Mouse (Mus musculus): ENCODE measurements around the gene Ireb2. TPM values are rescaled to one million over a fixed set of nuclear protein-coding genes. Genes with fewer than 3 reads are reported as not detected.
A peak's percentile ranks its signal among the peaks of the same experiment; 100 is the strongest.

The Ireb2 gene
- total and polyA plus RNA-seq, 2 experiments from 2014 or later = 18.5 to 38.5 TPM

DNA sequence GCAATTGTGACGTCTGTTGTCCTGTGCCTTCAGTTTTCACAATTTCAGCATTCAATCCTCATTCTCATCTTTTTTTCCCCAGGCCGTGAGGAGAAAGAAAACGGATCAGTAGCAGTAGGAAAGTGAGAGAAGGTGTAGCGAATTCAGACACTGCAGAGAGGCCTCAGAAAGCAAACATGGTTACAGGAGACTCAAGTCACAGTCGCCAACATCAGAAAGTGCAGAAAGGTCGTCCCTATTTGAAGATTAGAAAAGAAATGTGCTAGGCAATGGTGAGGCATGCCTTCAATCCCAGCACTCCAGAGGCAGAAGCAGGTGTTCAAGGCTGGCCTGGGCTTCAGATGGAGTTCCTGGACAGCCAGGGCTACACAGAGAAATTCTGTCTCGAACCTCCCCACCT, 52.0 kb downstream of the Ireb2 start:
- DNase-seq (ENCODE audit: low spot score) (no peak), ATAC-seq (ENCODE audit: low FRiP score) (no peak)
- no peak for TF ChIP-seq CTCF (IDR thresholded peaks at IDR 0.05)
- no peak overlapping the region for H3K4me3 ChIP-seq (ENCODE audit: low read depth, low read length)
- H3K27ac ChIP-seq (ENCODE audit: low read depth, low read length) = no peak overlapping the region
- H3K4me1 ChIP-seq (ENCODE audit: insufficient read depth, low read length) = no peaks in the 10 kb centered on the region
- H3K4me2 ChIP-seq (ENCODE audit: low read depth, low read length, poor library complexity, severe bottlenecking) = no peak overlapping the region
- no peaks in the 10 kb centered on the region; the same call in 1 of the 2 replicates for H3K36me3 ChIP-seq (ENCODE audit: insufficient read depth, low read length)
- no peaks in the 10 kb centered on the region for H3K9me3 ChIP-seq (ENCODE audit: low read length)
- H3K27me3 ChIP-seq (ENCODE audit: insufficient read depth, low read length) = no peaks in the 10 kb centered on the region
- H3K9ac ChIP-seq (replicated peaks; ENCODE audit: low read length, poor library complexity, severe bottlenecking) = no peak overlapping the region
- 65% methylated on average over 7 of the region's 7 CpGs for WGBS

DNA sequence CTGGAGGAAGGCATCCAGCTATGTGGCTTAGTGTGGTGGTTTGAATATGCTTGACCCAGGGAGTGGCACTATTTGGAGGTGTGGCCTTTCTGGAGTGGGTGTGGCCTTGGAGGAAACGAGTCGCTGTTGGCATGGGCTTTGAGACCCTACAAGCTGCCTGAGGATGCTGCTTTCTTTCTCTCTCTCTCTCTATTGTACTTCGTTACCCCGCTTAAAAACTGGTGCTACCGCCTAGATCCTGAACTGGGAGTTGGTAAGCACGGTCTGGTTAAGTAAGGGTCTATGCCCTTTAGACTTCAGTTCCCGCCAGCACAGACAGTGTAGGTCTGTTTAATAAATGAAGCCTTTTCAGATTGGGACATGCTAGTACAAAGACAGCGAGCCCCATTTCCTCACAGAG, 52.8 kb downstream of the Ireb2 start:
- no peak for TF ChIP-seq CTCF (IDR thresholded peaks at IDR 0.05)
- DNase-seq (ENCODE audit: low spot score) = no peak
- no peaks in the 10 kb centered on the region for H3K27me3 ChIP-seq (ENCODE audit: insufficient read depth, low read length)
- H3K27ac ChIP-seq (ENCODE audit: low read depth, low read length) = no peak overlapping the region
- whole genome bisulfite sequencing = 74% methylated on average over 8 of the region's 8 CpGs
- peak; percentile 6; the same call in 1 of the 2 replicates for ATAC-seq (ENCODE audit: low FRiP score)
- no peak overlapping the region for H3K9ac ChIP-seq (replicated peaks; ENCODE audit: low read length, poor library complexity, severe bottlenecking)
- H3K4me1 ChIP-seq (ENCODE audit: insufficient read depth, low read length) = no peaks in the 10 kb centered on the region
- H3K9me3 ChIP-seq (ENCODE audit: low read length) = no peaks in the 10 kb centered on the region
- no peaks in the 10 kb centered on the region; the same call in 1 of the 2 replicates for H3K36me3 ChIP-seq (ENCODE audit: insufficient read depth, low read length)
- H3K4me3 ChIP-seq (ENCODE audit: low read depth, low read length) = peak overlapping the region; percentile 66
- H3K4me2 ChIP-seq (ENCODE audit: low read depth, low read length, poor library complexity, severe bottlenecking) = peak overlapping the region; percentile 92

DNA sequence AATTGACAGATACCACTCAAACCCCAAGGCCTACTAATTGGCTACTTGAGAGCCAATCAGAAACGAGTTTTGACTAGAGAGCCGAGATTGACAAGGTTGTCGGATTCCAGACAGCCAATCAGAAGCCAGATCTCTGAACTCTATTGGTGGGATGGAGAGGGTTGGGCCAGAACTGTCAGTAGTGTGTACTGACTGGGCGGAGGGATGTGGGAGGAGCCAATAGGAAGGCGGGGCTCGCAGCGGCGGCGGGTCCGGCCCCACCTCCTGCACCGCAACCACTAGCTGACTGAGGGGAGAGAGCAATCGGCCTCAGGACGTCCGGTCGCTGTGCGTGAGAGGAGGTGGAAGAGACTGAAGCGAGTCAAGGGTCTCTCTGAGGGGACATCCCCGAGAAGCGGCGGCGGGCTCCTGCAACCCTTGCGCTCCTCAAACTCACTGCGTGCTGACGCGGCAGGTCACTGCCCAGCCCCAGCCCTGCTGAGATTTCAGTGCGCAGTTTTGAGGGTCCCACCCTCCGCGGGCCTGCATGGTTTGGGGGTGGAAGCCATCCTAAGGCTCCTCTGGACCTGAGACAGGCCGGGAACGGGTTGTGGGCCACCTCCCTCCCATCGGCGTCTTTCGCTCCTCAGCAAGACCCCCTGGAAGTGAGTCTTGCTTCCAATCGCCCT, 53.6 kb downstream of the Ireb2 start, which contains the start of gene Hykk:
TSS of gene Hykk (plus strand) at position 274 of the 668 bp plus-strand sequence.
- TF ChIP-seq CTCF (IDR thresholded peaks at IDR 0.05) = no peak
- ATAC-seq (ENCODE audit: low FRiP score) (peak; percentile 99), DNase-seq (ENCODE audit: low spot score) (peak; percentile 99)
- H3K9ac ChIP-seq (replicated peaks; ENCODE audit: low read length, poor library complexity, severe bottlenecking) = peak within 1 kb of the TSS; percentile 64
- no peaks in the 10 kb centered on the region for H3K36me3 ChIP-seq (ENCODE audit: insufficient read depth, low read length)
- WGBS = under 1% methylated on average over 34 of the region's 34 CpGs
- no peaks in the 10 kb centered on the region for H3K9me3 ChIP-seq (ENCODE audit: low read length)
- H3K4me1 ChIP-seq (ENCODE audit: insufficient read depth, low read length) = no peaks in the 10 kb centered on the region
- peak within 1 kb of the TSS; percentile 92 for H3K4me2 ChIP-seq (ENCODE audit: low read depth, low read length, poor library complexity, severe bottlenecking)
- H3K27me3 ChIP-seq (ENCODE audit: insufficient read depth, low read length) = no peaks in the 10 kb centered on the region
- peak within 1 kb of the TSS; percentile 66 for H3K4me3 ChIP-seq (ENCODE audit: low read depth, low read length)
- no peak within 1 kb of the TSS for H3K27ac ChIP-seq (ENCODE audit: low read depth, low read length)

DNA sequence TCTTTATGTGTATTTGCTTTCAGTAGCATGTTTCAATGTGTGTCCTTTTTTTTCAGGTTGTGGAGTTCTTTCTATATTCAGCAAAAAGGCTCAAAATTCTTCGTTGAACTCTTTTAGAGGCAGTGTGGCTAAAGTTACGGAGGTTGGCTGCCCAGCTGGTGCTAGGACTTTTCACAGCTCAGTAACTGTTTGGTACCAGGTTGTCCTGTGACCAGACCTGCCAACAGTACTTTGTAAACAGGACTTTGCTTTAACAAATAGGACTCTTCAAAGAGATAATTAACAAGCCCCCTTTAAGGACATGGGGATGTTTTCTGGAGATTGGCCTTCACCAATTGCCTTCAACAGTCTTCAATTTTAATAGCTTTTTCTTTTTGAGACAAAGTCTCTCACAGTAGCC, 54.6 kb downstream of the Ireb2 start:
- no peak overlapping the region for H3K4me2 ChIP-seq (ENCODE audit: low read depth, low read length, poor library complexity, severe bottlenecking)
- no peak overlapping the region for H3K9ac ChIP-seq (replicated peaks; ENCODE audit: low read length, poor library complexity, severe bottlenecking)
- WGBS = 76% methylated on average over 2 of the region's 2 CpGs

DNA sequence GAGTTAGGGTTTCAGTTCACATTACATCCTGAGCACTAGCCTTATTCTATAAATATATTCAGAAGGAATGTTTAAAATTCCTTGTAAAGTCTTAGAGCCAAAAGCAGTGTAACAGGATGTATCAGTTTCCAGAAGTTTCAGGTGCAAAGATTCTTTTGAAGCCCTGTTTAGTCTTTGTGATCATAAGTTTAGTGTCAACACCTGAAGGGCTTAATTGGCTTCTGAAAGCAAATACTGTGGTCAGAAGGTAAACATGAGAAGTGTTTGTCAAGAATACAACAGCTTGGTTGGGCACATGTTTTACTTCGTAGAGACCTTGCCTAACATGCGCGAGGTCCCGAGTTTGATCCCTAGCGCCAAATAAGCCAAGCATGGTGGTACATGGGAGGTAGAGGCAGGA, 55.2 kb downstream of the Ireb2 start:
- 98% methylated on average over 5 of the region's 5 CpGs for WGBS
- DNase-seq (ENCODE audit: low spot score) (no peak), ATAC-seq (ENCODE audit: low FRiP score) (no peak)
- no peak overlapping the region for H3K4me3 ChIP-seq (ENCODE audit: low read depth, low read length)
- H3K4me2 ChIP-seq (ENCODE audit: low read depth, low read length, poor library complexity, severe bottlenecking) = no peak overlapping the region
- no peaks in the 10 kb centered on the region for H3K9me3 ChIP-seq (ENCODE audit: low read length)
- TF ChIP-seq CTCF (IDR thresholded peaks at IDR 0.05) = no peak
- H3K36me3 ChIP-seq (ENCODE audit: insufficient read depth, low read length) = no peaks in the 10 kb centered on the region
- H3K27ac ChIP-seq (ENCODE audit: low read depth, low read length) = no peak overlapping the region
- H3K9ac ChIP-seq (replicated peaks; ENCODE audit: low read length, poor library complexity, severe bottlenecking) = no peak overlapping the region
- H3K27me3 ChIP-seq (ENCODE audit: insufficient read depth, low read length) = no peaks in the 10 kb centered on the region
- H3K4me1 ChIP-seq (ENCODE audit: insufficient read depth, low read length) = no peaks in the 10 kb centered on the region

More for the DNA sequence above, 54.6 kb downstream of the Ireb2 start:
- ATAC-seq (ENCODE audit: low FRiP score) (no peak), DNase-seq (ENCODE audit: low spot score) (no peak)
- Histone ChIP-seq H3K27me3 (ENCODE audit: insufficient read depth, low read length) (no peaks in the 10 kb centered on the region), H3K4me3 (ENCODE audit: low read depth, low read length) (no peak overlapping the region), H3K9me3 (ENCODE audit: low read length) (no peaks in the 10 kb centered on the region), H3K4me1 (ENCODE audit: insufficient read depth, low read length) (no peaks in the 10 kb centered on the region), H3K36me3 (ENCODE audit: insufficient read depth, low read length) (no peaks in the 10 kb centered on the region), H3K27ac (ENCODE audit: low read depth, low read length) (no peak overlapping the region)
- TF ChIP-seq CTCF (IDR thresholded peaks at IDR 0.05) = no peak

DNA sequence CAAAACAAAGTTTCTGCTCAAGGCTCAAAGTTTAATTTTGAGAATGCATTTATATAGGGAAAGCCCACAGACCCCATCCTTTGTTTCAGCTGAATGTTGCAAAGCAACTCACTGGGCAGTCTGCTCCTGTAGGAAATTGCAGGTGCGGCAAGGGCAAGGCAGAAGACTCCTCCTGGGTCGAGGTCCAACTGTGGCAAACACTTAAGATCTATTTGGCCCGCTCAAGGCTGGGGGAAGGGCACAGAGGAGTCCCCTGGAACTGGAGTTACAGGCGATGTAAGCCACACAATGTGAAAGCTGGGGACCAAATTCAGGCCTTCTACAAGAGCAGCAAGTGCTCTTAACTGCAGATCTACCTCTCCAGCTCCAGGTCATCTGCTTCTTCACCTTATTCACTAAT, 56.4 kb downstream of the Ireb2 start:
- H3K36me3 ChIP-seq (ENCODE audit: insufficient read depth, low read length) = no peaks in the 10 kb centered on the region
- ATAC-seq (ENCODE audit: low FRiP score) = no peak
- no peak overlapping the region for H3K4me2 ChIP-seq (ENCODE audit: low read depth, low read length, poor library complexity, severe bottlenecking)
- H3K9me3 ChIP-seq (ENCODE audit: low read length) = no peaks in the 10 kb centered on the region
- H3K4me3 ChIP-seq (ENCODE audit: low read depth, low read length) = no peak overlapping the region
- no peaks in the 10 kb centered on the region for H3K27me3 ChIP-seq (ENCODE audit: insufficient read depth, low read length)
- TF ChIP-seq CTCF (IDR thresholded peaks at IDR 0.05) = no peak
- DNase-seq (ENCODE audit: low spot score) = no peak
- no peak overlapping the region for H3K9ac ChIP-seq (replicated peaks; ENCODE audit: low read length, poor library complexity, severe bottlenecking)
- no peaks in the 10 kb centered on the region for H3K4me1 ChIP-seq (ENCODE audit: insufficient read depth, low read length)
- no peak overlapping the region for H3K27ac ChIP-seq (ENCODE audit: low read depth, low read length)
- WGBS = 62% methylated on average over 4 of the region's 4 CpGs
